Comparison of ENCODE assay signal across 8 mouse cellular contexts in genomic region chr14:20873307-20873706, GRCm38 (mm10). TPM values are rescaled to one million over a fixed set of nuclear protein-coding genes. Genes with fewer than 3 reads are reported as not detected.
DNase-seq lines count a peak whose midpoint lies in the region; ATAC-seq lines count a peak whose summit lies in the region.

No protein-coding gene starts in this region.

- H3K9me3 ChIP-seq in hindbrain, embryonic 10.5 days, result no peaks in the 10 kb centered on the region
- H3K9me3 ChIP-seq in hindbrain, embryonic 13.5 days, result no peaks in the 10 kb centered on the region
- H3K9me3 ChIP-seq in midbrain, embryonic 11.5 days (ENCODE audit: control insufficient read depth, low read length), result no peaks in the 10 kb centered on the region

- no peak overlapping the region for H3K4me3 ChIP-seq in hindbrain, embryonic 10.5 days
- no peak overlapping the region for H3K4me3 ChIP-seq in hindbrain, embryonic 13.5 days
- no peak overlapping the region for H3K4me3 ChIP-seq in midbrain, embryonic 11.5 days (ENCODE audit: low read depth, low read length)

- ATAC-seq in hindbrain, embryonic 13.5 days (ENCODE audit: low FRiP score), result no peak
- no peak for ATAC-seq in midbrain, embryonic 11.5 days (ENCODE audit: low FRiP score)

- no peaks in the 10 kb centered on the region for H3K4me1 ChIP-seq in hindbrain, embryonic 10.5 days (replicated peaks)
- no peaks in the 10 kb centered on the region for H3K4me1 ChIP-seq in hindbrain, embryonic 13.5 days (replicated peaks)
- no peaks in the 10 kb centered on the region for H3K4me1 ChIP-seq in midbrain, embryonic 11.5 days (ENCODE audit: control insufficient read depth, insufficient read depth, low read length)

- DNase-seq in hindbrain, embryonic 10.5 days (ENCODE audit: low spot score), result peak; percentile 83
- peak; percentile 90 to 92 for DNase-seq in cerebellum, postnatal 10 days
- peak; percentile 91 for DNase-seq in gastrocnemius, adult 18-20 months (ENCODE audit: low spot score)
- DNase-seq in induced T-regulatory cell, adult 2 months (ENCODE audit: low read depth), result peak; percentile 91
- DNase-seq in left cerebral cortex, postnatal 14 days (ENCODE audit: low spot score in 2 of 2), result peak; percentile 79 to 92
- peak; percentile 97 for DNase-seq in midbrain, embryonic 11.5 days (ENCODE audit: low spot score, missing footprints)
- peak; percentile 71 to 87 for DNase-seq in spleen, postnatal 10 days (ENCODE audit: low spot score in 2 of 2)

- no peak overlapping the region for H3K9ac ChIP-seq in hindbrain, embryonic 13.5 days
- no peak overlapping the region for H3K9ac ChIP-seq in midbrain, embryonic 11.5 days (ENCODE audit: low read length)

- no peaks in the 10 kb centered on the region for H3K27me3 ChIP-seq in hindbrain, embryonic 10.5 days (ENCODE audit: insufficient read depth, poor library complexity, severe bottlenecking)
- 0 out of 2 replicates have a peak, but pooled peaks cover 8% of the 10 kb centered on the region for H3K27me3 ChIP-seq in hindbrain, embryonic 13.5 days
- no peaks in the 10 kb centered on the region for H3K27me3 ChIP-seq in midbrain, embryonic 11.5 days (ENCODE audit: control insufficient read depth, insufficient read depth, low read length)

- H3K27ac ChIP-seq in hindbrain, embryonic 10.5 days, result no peak overlapping the region
- H3K27ac ChIP-seq in hindbrain, embryonic 13.5 days, result no peak overlapping the region
- no peak overlapping the region for H3K27ac ChIP-seq in midbrain, embryonic 11.5 days (ENCODE audit: low read depth, low read length)

- intact Hi-C loops in left cerebral cortex, postnatal 14 days (cut with DNase I), result loop anchor here (1.0 to 2.0 kb wide), 2 partner anchors 70 to 107 kb away; no protein-coding TSS in a partner anchor

- H3K4me2 ChIP-seq in hindbrain, embryonic 13.5 days, result no peak overlapping the region
- H3K4me2 ChIP-seq in midbrain, embryonic 11.5 days, result no peak overlapping the region

- no peaks in the 10 kb centered on the region for H3K36me3 ChIP-seq in hindbrain, embryonic 10.5 days
- H3K36me3 ChIP-seq in hindbrain, embryonic 13.5 days, result no peaks in the 10 kb centered on the region
- no peaks in the 10 kb centered on the region for H3K36me3 ChIP-seq in midbrain, embryonic 11.5 days (ENCODE audit: control insufficient read depth, insufficient read depth, low read length)

- WGBS in hindbrain, embryonic 10.5 days, result 2% methylated on average over 8 of the region's 8 CpGs
- WGBS in hindbrain, embryonic 13.5 days, result 3% methylated on average over 8 of the region's 8 CpGs
- 3% methylated on average over 8 of the region's 8 CpGs for WGBS in midbrain, embryonic 11.5 days

RNA-seq across cellular contexts. Expression of gene Plau, which starts 36.8 kb away (rescaled TPM):
- 0.47 and 0.52 TPM in 2 replicates for polyA plus RNA-seq in hindbrain, embryonic 10.5 days (2016; fragmentation: Nextera tagmentation; extraction: Ambion mirVana)
- polyA plus RNA-seq in hindbrain, embryonic 13.5 days (2015; fragmentation: Nextera tagmentation; extraction: Ambion mirVana), result 0.40 and 0.45 TPM in 2 replicates
- 10 to 100 TPM; 13.6 to 29.2 TPM for total RNA-seq in gastrocnemius, adult 18-20 months (2021)
- 1 to 10 TPM; 7.4 to 7.7 TPM for total RNA-seq in left cerebral cortex, postnatal 14 days (2021)
- 0.22 and 0.40 TPM in 2 replicates for polyA plus RNA-seq in midbrain, embryonic 11.5 days (2014; fragmentation: Nextera tagmentation; extraction: Ambion mirVana)

RNA-seq across cellular contexts. Expression of gene Vcl, which starts 55.9 kb away (rescaled TPM):
- 31.8 and 32.9 TPM in 2 replicates for polyA plus RNA-seq in hindbrain, embryonic 10.5 days (2016; fragmentation: Nextera tagmentation; extraction: Ambion mirVana)
- polyA plus RNA-seq in hindbrain, embryonic 13.5 days (2015; fragmentation: Nextera tagmentation; extraction: Ambion mirVana), result 15.4 and 17.0 TPM in 2 replicates
- 10 to 100 TPM; 62.3 to 64.9 TPM for total RNA-seq in gastrocnemius, adult 18-20 months (2021)
- total RNA-seq in left cerebral cortex, postnatal 14 days (2021), result 10 to 100 TPM; 27.9 to 28.7 TPM
- 27.0 and 29.4 TPM in 2 replicates for polyA plus RNA-seq in midbrain, embryonic 11.5 days (2014; fragmentation: Nextera tagmentation; extraction: Ambion mirVana)
